Mouse (Mus musculus) myocyte (in vitro differentiated cells): ENCODE results near the gene Tcf7l1. TPM values are rescaled to one million over a fixed set of nuclear protein-coding genes. Genes with fewer than 3 reads are reported as not detected.

Source experiments
- H3K27me3 ChIP-seq: one replicate; pipeline ENCODE4 v1.6.1; 2011; ENCODE audit not compliant: control insufficient read depth, insufficient read depth, insufficient read length
- H3K36me3 ChIP-seq: one replicate; pipeline ENCODE4 v1.6.1; 2011; ENCODE audit not compliant: control insufficient read depth, insufficient read depth
- H3K4me2 ChIP-seq: one replicate; pipeline ENCODE4 v1.6.1; 2011; ENCODE audit warnings: low read depth, control low read depth
- H3K4me3 ChIP-seq: one replicate; pipeline ENCODE4 v1.5.1; 2011; ENCODE audit warnings: mild to moderate bottlenecking, control low read depth, moderate library complexity
- H3K79me2 ChIP-seq: one replicate; pipeline ENCODE4 v1.6.1; 2011; ENCODE audit not compliant: control insufficient read depth, insufficient read depth
- H3ac ChIP-seq: one replicate; pipeline ENCODE4 v1.6.1; 2011; ENCODE audit not compliant: control insufficient read depth, insufficient read length
- CEBPB ChIP-seq: IDR thresholded peaks from 2 replicates; pipeline ENCODE4 v1.6.1; 2011; ENCODE audit warnings: mild to moderate bottlenecking, moderate library complexity; ENCODE audit not compliant: poor library complexity, insufficient read depth, severe bottlenecking
- MYOD1 ChIP-seq, 3 experiments: IDR thresholded peaks; one replicate each; pipeline ENCODE4 v1.6.1; 2011; ENCODE audit warnings: control low read depth in 2 of 3, low read depth in 2 of 3, mild to moderate bottlenecking in 2 of 3, moderate library complexity in 1 of 3; ENCODE audit not compliant: insufficient read length in 2 of 3, control insufficient read depth in 1 of 3
- MYOG ChIP-seq, 3 experiments: IDR thresholded peaks; one replicate each; pipeline ENCODE4 v1.6.1; 2011; ENCODE audit warnings: control low read depth in 2 of 3, low read depth in 2 of 3, mild to moderate bottlenecking in 2 of 3; ENCODE audit not compliant: insufficient read length in 2 of 3, control insufficient read depth in 1 of 3, insufficient read depth in 1 of 3
- POLR2A ChIP-seq: IDR thresholded peaks from one replicate; pipeline ENCODE4 v1.6.1; 2011; ENCODE audit warnings: low read depth, mild to moderate bottlenecking, control low read depth, moderate library complexity; ENCODE audit not compliant: insufficient read length
- POLR2AphosphoS2 ChIP-seq: IDR thresholded peaks from one replicate; pipeline ENCODE4 v1.6.1; 2011; ENCODE audit warnings: low read depth, control low read depth; ENCODE audit not compliant: insufficient read length
- REST ChIP-seq: IDR thresholded peaks from one replicate; pipeline ENCODE4 v1.6.1; 2011; ENCODE audit warnings: mild to moderate bottlenecking, control low read depth, moderate library complexity; ENCODE audit not compliant: insufficient read depth, insufficient read length
- TCF12 ChIP-seq: IDR thresholded peaks from one replicate; pipeline ENCODE4 v1.6.1; 2011; ENCODE audit warnings: mild to moderate bottlenecking, control low read depth; ENCODE audit not compliant: poor library complexity, insufficient read depth, severe bottlenecking
- TCF3 ChIP-seq: IDR thresholded peaks from one replicate; pipeline ENCODE4 v1.6.1; 2011; ENCODE audit warnings: low read depth, control low read depth; ENCODE audit not compliant: insufficient read length
- USF1 ChIP-seq: IDR thresholded peaks from one replicate; pipeline ENCODE4 v1.6.1; 2011; ENCODE audit warnings: low read depth, mild to moderate bottlenecking, control low read depth, moderate library complexity
- polyA plus RNA-seq: library from polyadenylated mRNA; unstranded; fragments of >200 nt; fragmentation: generic; extraction: Trizol; gene quantifications from one replicate; pipeline ENCODE4 v1.2.1, GENCODE M21; 2012; ENCODE audit warnings: missing spikeins

Tcf7l1 gene
- polyA plus RNA-seq, 1 experiment = 13.3 TPM

DNA sequence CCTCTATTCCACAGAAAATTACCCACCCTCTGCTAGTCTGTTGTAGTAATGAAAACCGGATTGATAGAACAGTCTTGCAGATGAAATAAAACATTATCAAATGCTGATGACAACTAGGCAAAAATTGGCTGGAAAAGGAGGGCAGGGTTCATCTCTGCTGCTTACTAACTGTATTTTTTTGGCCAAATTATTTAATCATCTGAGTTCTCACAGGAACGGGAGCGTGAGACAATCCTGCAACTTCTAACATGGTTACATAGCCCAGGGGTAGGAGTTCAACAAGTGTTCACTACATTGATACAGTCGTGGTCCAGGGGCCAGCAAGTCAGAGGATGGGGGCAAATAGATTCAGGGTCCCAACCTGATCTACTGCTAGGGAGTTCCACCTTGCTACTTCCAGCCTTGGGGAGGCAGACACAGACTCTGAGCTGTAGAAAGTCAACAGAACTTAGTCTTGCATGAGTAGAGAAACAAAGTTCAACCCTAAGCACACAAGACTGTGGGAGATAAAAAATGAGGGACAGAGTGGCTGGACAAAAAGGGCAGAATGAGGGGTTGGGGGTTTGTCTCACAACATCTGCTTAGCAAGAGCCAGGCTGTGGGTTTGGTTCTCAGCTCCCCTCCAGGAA lies 205.7 kb downstream of the Tcf7l1 start:
- H3K4me2 ChIP-seq = no peak overlapping the region
- H3K36me3 ChIP-seq = no peaks in the 10 kb centered on the region
- TF ChIP-seq REST = no peak
- no peak for TF ChIP-seq MYOG (IDR thresholded peaks at IDR 0.05; ENCODE audit: control insufficient read depth in 1 of 3, insufficient read depth in 1 of 3, insufficient read length in 2 of 3, low read depth in 2 of 3)
- TF ChIP-seq MYOD1 (IDR thresholded peaks at IDR 0.05; ENCODE audit: control insufficient read depth in 1 of 3, insufficient read length in 2 of 3, low read depth in 2 of 3) = no peak
- no peak for TF ChIP-seq TCF3
- TF ChIP-seq POLR2AphosphoS2 = no peak
- TF ChIP-seq POLR2A = no peak
- TF ChIP-seq CEBPB = no peak
- no peak for TF ChIP-seq TCF12
- H3K79me2 ChIP-seq = no peaks in the 10 kb centered on the region
- H3K4me3 ChIP-seq = no peak overlapping the region
- no peaks in the 10 kb centered on the region for H3K27me3 ChIP-seq
- no peak overlapping the region for H3ac ChIP-seq

DNA sequence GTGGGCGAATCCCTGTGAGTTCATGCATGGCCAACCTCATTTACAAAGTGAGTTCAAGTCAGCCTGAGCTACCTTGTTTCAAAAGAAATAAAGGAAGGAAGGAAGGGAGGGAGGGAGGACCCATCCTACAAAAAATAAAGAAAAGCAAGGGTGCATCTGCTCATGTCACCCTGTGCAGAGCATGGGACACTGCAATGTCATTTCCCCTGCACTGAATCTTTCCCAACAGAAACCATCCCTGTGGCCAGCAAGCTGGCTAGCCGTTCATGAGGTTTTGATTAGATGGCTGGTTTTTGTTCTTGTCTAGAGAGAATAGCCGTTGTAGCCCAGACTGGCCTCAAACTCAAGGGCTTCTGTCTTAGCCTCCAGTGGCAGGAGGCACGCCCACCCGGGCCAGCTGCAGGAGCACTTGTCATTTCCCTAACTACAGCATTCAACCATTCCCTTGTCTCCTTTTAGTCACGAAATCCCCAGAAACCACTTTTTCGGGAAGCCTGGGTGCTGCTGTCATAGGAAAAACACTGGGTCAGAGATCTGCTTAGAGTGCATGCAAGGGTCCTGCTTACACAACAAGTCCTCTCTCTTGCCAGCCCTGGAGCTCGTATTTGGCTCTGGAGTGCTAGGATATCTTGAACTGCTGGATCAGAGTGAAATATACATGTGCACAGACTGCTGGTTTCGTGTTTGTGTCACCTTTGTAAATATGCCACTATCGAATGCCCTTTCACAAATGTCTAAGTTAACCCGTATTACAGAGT lies 207.2 kb downstream of the Tcf7l1 start:
- TF ChIP-seq USF1 (no peak), CEBPB (no peak), MYOD1 (IDR thresholded peaks at IDR 0.05; ENCODE audit: control insufficient read depth in 1 of 3, insufficient read length in 2 of 3, low read depth in 2 of 3) (peak in 1 of 3 experiments; percentile 7), REST (no peak), TCF3 (no peak), MYOG (IDR thresholded peaks at IDR 0.05; ENCODE audit: control insufficient read depth in 1 of 3, insufficient read depth in 1 of 3, insufficient read length in 2 of 3, low read depth in 2 of 3) (no peak)
- Histone ChIP-seq H3K36me3 (no peaks in the 10 kb centered on the region), H3K27me3 (no peaks in the 10 kb centered on the region), H3K79me2 (no peaks in the 10 kb centered on the region), H3K4me2 (no peak overlapping the region), H3ac (no peak overlapping the region), H3K4me3 (no peak overlapping the region)

Other genes starting within 250 kb of the Tcf7l1 start
- gene Capg, start 244.9 kb downstream of the Tcf7l1 start, polyA plus RNA-seq = 394 TPM
- 6.4 TPM for gene Elmod3, start 190.8 kb downstream of the Tcf7l1 start, polyA plus RNA-seq
- 14.9 TPM for gene Retsat, start 190.8 kb downstream of the Tcf7l1 start, polyA plus RNA-seq
- gene Tgoln1, start 172.3 kb downstream of the Tcf7l1 start, polyA plus RNA-seq = 16.3 TPM
- 110 TPM for gene Kcmf1, start 110.7 kb upstream of the Tcf7l1 start, polyA plus RNA-seq
- gene Tmsb10, start 169.5 kb upstream of the Tcf7l1 start, polyA plus RNA-seq = 6,677 TPM